Mouse (Mus musculus) lung, adult 2 months (tissue): Measurements from ENCODE around the gene Olfr56. TPM values are rescaled to one million over a fixed set of nuclear protein-coding genes. Genes with fewer than 3 reads are reported as not detected.
"Not testable (repeated sequence)": the region's sequence is repeated elsewhere in the genome, so short reads cannot be mapped to it uniquely, and the experiment has no call there.

Experiments
- DNase-seq: peaks from one replicate; pipeline ENCODE4 v3.0.0; 2022
- H3K4me1 ChIP-seq: fragments of 200-500 bp; 2 replicates; pipeline ENCODE4 v1.6.1; 2011; ENCODE audit warnings: low read length; ENCODE audit not compliant: control insufficient read depth, insufficient read depth
- H3K4me3 ChIP-seq: fragments of 200-500 bp; replicated peaks from 2 replicates; pipeline ENCODE3; 2011; ENCODE audit warnings: low read depth, mild to moderate bottlenecking, control low read depth, low read length; ENCODE audit errors: extremely low read depth
- WGBS: fragments of 180-500 bp; shearing (Covaris S2); methylation state at CpG from one replicate; pipeline ENCODE4 v1.1.7; 2018; 5-methylcytosine and 5-hydroxymethylcytosine counted together
- polyA plus RNA-seq: library from polyadenylated mRNA; depleted of rRNA; stranded (reverse); fragments of >200 nt; gene quantifications from 2 replicates; pipeline ENCODE4 v1.2.3, GENCODE M21; 2012; rRNA removed

Gene Olfr56
- polyA plus RNA-seq, result 0.18 and 0.66 TPM in 2 replicates

- not testable (repeated sequence) for H3K4me3 ChIP-seq, DNase-seq, H3K4me1 ChIP-seq
- WGBS, result no CpG with 5 or more reads among the region's 1 CpGs
These were observed at the start of gene Olfr56 for GRCm38 (mm10) chr11:48978240-48978939. Gene Olfr56 (plus strand): TSS chr11:48978889.

GRCm38 (mm10) chr11:48933422-48933821 is 45.3 kb upstream of the Olfr56 start:
- WGBS, result 30% methylated on average over 1 of the region's 1 CpGs
- DNase-seq, H3K4me1 ChIP-seq, H3K4me3 ChIP-seq: not testable (repeated sequence)

GRCm38 (mm10) chr11:48933923-48934322 is 44.8 kb upstream of the Olfr56 start:
- not testable (repeated sequence) for DNase-seq, H3K4me1 ChIP-seq, H3K4me3 ChIP-seq
- WGBS, result 0% methylated on average over 1 of the region's 1 CpGs

DNA sequence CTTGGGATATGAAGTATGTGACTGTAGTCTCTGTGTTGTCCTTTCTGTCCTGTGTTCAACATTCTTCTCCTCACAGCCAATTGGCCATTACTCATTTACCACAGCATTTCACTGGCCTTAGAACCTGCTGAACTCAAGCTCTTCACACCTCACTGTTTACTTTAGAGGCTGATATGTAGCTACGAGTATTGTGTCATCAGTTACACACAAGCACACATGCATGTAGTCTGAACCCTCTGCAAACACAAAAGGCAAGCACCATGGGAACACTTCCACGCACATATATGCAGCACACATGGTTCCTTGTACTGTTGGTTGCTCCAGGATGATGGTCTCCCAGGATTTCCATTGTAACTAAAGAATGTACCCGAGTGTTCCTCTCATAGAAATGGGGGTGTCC is 43.4 kb upstream of the Olfr56 start:
- not testable (repeated sequence) for DNase-seq, H3K4me3 ChIP-seq, H3K4me1 ChIP-seq
- WGBS, result no CpG with 5 or more reads among the region's 3 CpGs

DNA sequence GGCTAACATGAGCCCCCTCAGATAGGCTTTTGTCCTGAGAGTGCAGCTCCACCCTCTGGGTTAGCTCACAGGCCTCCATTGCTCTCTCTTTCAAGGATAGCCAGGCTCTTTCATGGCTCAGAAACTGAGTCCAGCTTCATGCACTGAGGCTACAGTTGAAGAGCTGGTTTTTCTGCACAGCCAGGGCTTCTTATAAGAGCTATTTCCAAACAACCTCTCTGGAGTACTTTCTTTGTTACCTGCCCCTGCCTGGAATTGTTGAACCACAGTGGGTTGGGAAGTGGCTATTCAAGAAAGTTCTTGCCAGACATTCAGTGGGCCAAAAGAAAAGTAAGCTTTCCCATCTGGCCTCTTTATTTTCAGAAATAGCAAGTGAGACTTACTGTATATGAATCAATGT is 39.4 kb upstream of the Olfr56 start:
- DNase-seq, H3K4me3 ChIP-seq, H3K4me1 ChIP-seq: not testable (repeated sequence)

GRCm38 (mm10) chr11:48946090-48946489 is 32.6 kb upstream of the Olfr56 start, which contains the start of gene Psme2b:
Gene Psme2b (minus strand): TSS chr11:48946190.
- 92% methylated on average over 6 of the region's 6 CpGs for WGBS
- DNase-seq, H3K4me3 ChIP-seq: not testable (repeated sequence)

DNA sequence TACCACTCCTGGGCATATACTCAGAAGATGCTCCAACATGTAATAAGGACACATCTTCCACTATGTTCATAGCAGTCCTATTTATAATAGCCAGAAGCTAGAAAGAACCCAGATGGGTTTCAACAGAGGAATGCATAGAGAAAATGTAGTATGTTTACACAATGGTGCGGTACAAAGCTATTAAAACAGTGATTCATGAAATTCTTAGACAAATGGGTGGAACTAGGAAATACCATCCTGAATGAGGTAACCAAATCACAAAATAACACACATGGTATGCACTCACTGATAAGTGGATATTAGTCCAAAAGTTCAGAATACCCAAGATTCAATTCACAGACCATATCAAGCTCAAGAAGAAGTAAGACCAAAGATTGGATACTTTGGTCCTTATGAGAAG is 4.0 kb upstream of the Olfr56 start:
- not testable (repeated sequence) for H3K4me1 ChIP-seq
- WGBS, result no CpG with 5 or more reads among the region's 1 CpGs

More at GRCm38 (mm10) chr11:48946090-48946489, 32.6 kb upstream of the Olfr56 start, which contains the start of gene Psme2b:
- not testable (repeated sequence) for H3K4me1 ChIP-seq

DNA sequence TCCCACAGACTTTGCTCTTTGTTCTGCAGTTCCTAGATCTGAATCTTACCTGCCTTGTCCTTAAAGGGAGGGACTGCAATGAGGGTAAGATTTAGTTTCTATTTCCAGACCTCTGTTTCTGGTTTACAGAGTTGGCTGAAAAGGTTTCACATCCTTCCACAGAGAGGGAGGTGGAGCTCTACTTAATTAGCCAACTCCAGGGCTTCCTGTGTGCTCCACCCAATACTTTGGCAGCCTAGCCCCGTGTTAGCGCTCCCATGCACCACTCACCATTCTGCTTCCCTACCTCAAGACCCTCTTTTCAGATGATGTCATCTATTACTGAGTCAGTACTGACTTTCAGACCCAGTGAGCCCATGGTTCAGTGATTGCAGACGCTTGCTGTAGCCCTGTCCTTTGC is 562 bp downstream of the Olfr56 start, which contains the start of gene 9930111J21Rik1:
9930111J21Rik1 (minus strand) TSS at position 148 of the 400 bp plus-strand sequence.
- not testable (repeated sequence) for DNase-seq, H3K4me1 ChIP-seq, H3K4me3 ChIP-seq
- no CpG with 5 or more reads among the region's 3 CpGs for WGBS

More for the DNA sequence above, 4.0 kb upstream of the Olfr56 start:
- H3K4me3 ChIP-seq, DNase-seq: not testable (repeated sequence)

GRCm38 (mm10) chr11:48980052-48980451 is 1.4 kb downstream of the Olfr56 start:
- DNase-seq, H3K4me3 ChIP-seq, H3K4me1 ChIP-seq: not testable (repeated sequence)
- WGBS, result no CpG with 5 or more reads among the region's 5 CpGs

GRCm38 (mm10) chr11:48982848-48983247 is 4.2 kb downstream of the Olfr56 start:
- not testable (repeated sequence) for DNase-seq, H3K4me1 ChIP-seq, H3K4me3 ChIP-seq
- no CpG with 5 or more reads among the region's 3 CpGs for WGBS

- DNase-seq, H3K4me3 ChIP-seq, H3K4me1 ChIP-seq: not testable (repeated sequence)
- 56% methylated on average over 2 of the region's 3 CpGs for WGBS
These were observed 9.5 kb downstream of the Olfr56 start for GRCm38 (mm10) chr11:48988219-48988618.

DNA sequence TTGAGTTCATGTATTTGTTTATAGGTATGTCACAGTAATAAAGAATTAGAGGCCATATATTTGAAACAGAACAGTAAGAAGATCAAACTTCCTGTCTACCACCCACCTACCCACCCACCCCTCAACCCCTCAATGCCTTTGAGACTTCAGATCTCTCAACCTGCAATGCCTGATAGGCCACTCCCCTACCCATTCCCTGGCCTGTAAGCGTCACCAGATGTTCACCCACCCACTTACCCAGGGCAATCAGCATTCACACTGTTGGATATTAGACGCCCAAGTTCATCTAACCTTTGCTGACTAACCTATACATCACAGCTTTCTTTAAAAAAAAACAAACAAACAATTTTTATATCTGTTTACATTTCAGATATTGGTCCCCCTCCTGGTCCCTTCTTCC is 11.3 kb downstream of the Olfr56 start:
- H3K4me3 ChIP-seq, H3K4me1 ChIP-seq, DNase-seq: not testable (repeated sequence)
- 51% methylated on average over 2 of the region's 2 CpGs for WGBS

DNA sequence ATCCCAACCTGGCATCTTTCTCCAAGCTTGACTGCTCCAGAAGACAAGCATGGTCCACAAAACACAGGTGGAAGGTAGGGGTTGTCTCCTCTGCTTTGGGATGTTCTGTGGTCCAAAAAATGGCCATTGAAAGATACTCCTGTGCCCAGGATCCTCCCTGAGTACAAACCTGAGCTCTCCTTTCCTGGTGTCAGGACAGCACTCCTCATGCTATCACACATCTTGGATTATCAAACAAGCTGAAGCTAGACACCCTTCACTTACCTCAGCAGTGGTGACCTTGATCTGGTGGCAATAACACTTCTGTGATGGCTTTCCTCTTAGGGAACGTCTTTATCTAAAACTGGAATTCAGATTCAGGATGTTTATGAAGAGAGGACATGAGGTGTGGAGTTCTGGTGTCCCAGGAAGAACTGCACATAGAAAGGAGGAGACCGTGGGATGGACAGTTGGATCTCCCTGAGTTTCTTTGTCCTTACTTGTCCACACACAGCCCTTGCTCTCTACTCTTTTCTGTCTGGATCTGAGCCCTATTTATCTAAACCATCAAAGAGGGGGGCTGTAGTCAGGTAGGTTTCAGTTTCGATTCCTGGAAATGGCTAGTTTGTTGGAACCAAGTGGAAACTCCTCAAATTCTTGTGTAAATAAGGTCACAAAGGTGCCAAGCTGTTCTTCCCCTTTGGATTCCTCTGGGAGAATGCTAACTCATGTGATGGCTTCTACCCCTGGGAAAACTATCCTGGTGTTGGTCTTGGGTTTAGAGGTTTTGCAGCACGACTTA is 13.2 kb downstream of the Olfr56 start, which contains the start of gene Gm12185:
Gm12185 (minus strand) TSS at position 487 of the 781 bp plus-strand sequence.
- H3K4me3 ChIP-seq, H3K4me1 ChIP-seq: not testable (repeated sequence)
- peak; percentile 13 for DNase-seq
- WGBS, result 25% methylated on average over 4 of the region's 4 CpGs

DNA sequence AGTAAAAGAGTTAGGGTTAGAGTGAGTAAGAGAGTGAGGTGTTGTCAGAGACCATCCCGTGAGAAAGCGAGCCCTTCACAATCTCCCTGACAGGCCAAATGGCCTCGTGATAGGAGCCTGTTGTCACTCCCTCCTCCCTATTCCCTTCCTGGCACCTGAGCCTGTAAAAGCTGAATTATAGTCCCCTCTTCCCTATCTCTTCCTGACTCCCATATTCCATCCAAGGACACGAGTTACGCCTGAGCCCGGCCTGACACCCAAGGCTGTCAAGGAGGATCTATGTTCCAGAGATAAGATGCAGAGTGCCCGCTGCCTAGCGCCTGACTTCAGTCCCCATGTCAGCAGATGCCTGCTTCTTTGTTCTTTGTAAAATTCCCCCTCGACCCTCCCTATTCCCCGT is 14.6 kb downstream of the Olfr56 start:
- H3K4me3 ChIP-seq, H3K4me1 ChIP-seq, DNase-seq: not testable (repeated sequence)
- 40% methylated on average over 10 of the region's 10 CpGs for WGBS

DNA sequence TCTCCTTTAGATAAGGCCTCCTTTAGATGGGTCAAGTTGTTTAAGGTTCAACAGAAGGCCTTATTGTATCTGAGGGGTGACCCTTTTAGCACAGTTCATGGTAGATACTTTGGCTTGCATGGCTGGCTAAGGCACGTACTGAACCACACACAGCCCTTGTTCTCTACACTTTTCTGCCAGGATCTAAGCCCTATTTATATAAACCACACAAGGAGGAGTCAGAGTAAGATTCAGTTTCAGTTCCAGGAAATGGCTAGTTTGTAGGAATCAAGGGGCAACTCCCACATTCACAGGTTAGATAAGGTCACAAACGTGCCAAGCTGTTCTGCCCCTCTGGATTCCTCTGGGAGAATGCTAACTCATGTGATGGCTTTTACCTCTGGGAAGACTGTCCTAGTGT is 15.3 kb downstream of the Olfr56 start, which contains the start of gene Tgtp1:
Tgtp1 (minus strand) TSS at position 155 of the 400 bp plus-strand sequence.
- not testable (repeated sequence) for DNase-seq, H3K4me1 ChIP-seq, H3K4me3 ChIP-seq
- WGBS, result 12% methylated on average over 2 of the region's 2 CpGs
